19 mouse cellular contexts compared by ENCODE assay signal in the genomic region with DNA sequence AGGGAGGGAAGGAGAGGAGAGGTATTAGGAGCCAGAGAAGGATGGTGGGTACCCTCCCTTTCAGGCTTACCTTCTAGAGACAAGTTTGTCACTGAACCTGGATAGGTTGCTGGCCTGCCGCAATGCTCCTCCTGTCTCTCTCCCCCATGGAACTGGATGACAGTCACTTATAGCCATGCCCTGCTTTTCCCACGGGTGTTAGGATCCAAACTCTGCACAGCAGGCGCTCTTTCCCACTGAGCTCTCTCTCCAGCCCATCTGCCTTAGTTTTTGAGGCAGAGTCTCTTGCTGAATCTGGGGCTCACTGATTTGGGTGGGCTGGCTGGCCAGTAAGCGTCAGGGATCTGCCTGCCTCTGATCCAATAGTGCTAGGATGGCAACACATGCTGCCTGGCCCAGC. TPM values are rescaled to one million over a fixed set of nuclear protein-coding genes. Genes with fewer than 3 reads are reported as not detected.
DNase-seq lines count a peak whose midpoint lies in the region; ATAC-seq lines count a peak whose summit lies in the region.
"Had no signal": no experiment of that assay in that cellular context is flagged by ENCODE, and none has a peak within 500 bp of the region (broad histone marks: within the 10 kb centered on the region; RNA-seq: fewer than 3 reads in every experiment).

No protein-coding gene starts in this region.

- no peak for ATAC-seq in midbrain, embryonic 15.5 days (replicated peaks)
- ATAC-seq: hindbrain, postnatal 0 days; intestine, postnatal 0 days had no signal

- no peaks in the 10 kb centered on the region for H3K36me3 ChIP-seq in midbrain, embryonic 15.5 days (replicated peaks)
- H3K36me3 ChIP-seq: embryonic facial prominence, embryonic 10.5 days; forebrain, embryonic 12.5 days; hindbrain, embryonic 10.5 days; kidney, embryonic 15.5 days; limb, embryonic 15.5 days; liver, embryonic 15.5 days; midbrain, embryonic 10.5 days had no signal

- no peak overlapping the region for H3K9ac ChIP-seq in midbrain, embryonic 15.5 days
- H3K9ac ChIP-seq: forebrain, embryonic 12.5 days; kidney, embryonic 15.5 days; limb, embryonic 15.5 days; liver, embryonic 15.5 days had no signal

- H3K4me1 ChIP-seq in midbrain, embryonic 15.5 days = no peaks in the 10 kb centered on the region
- H3K4me1 ChIP-seq: embryonic facial prominence, embryonic 10.5 days; forebrain, embryonic 12.5 days; hindbrain, embryonic 10.5 days; kidney, embryonic 15.5 days; limb, embryonic 15.5 days; liver, embryonic 15.5 days; midbrain, embryonic 10.5 days had no signal

- H3K4me3 ChIP-seq in midbrain, embryonic 15.5 days = no peak overlapping the region
- H3K4me3 ChIP-seq: embryonic facial prominence, embryonic 10.5 days; forebrain, embryonic 12.5 days; hindbrain, embryonic 10.5 days; kidney, embryonic 15.5 days; limb, embryonic 15.5 days; liver, embryonic 15.5 days; midbrain, embryonic 10.5 days had no signal

- no peak overlapping the region for H3K27ac ChIP-seq in midbrain, embryonic 15.5 days
- H3K27ac ChIP-seq: embryonic facial prominence, embryonic 10.5 days; forebrain, embryonic 12.5 days; hindbrain, embryonic 10.5 days; hindbrain, postnatal 0 days; kidney, embryonic 15.5 days; limb, embryonic 15.5 days; liver, embryonic 15.5 days; macrophage; midbrain, embryonic 10.5 days had no signal

- no peak overlapping the region for H3K4me2 ChIP-seq in midbrain, embryonic 15.5 days
- H3K4me2 ChIP-seq: forebrain, embryonic 12.5 days; kidney, embryonic 15.5 days; limb, embryonic 15.5 days; liver, embryonic 15.5 days had no signal

- H3K9me3 ChIP-seq in midbrain, embryonic 15.5 days = no peaks in the 10 kb centered on the region
- H3K9me3 ChIP-seq: embryonic facial prominence, embryonic 10.5 days; kidney, embryonic 15.5 days; limb, embryonic 15.5 days; liver, embryonic 15.5 days had no signal

- 69% methylated on average over 4 of the region's 4 CpGs for WGBS in midbrain, embryonic 15.5 days

- H3K27me3 ChIP-seq in midbrain, embryonic 15.5 days (replicated peaks) = no peaks in the 10 kb centered on the region
- H3K27me3 ChIP-seq: forebrain, embryonic 12.5 days; kidney, embryonic 15.5 days; limb, embryonic 15.5 days; liver, embryonic 15.5 days had no signal

- peak; percentile 37 for DNase-seq in layer of hippocampus, adult 9-11 months
- no peak for DNase-seq in layer of hippocampus, postnatal 10 days (ENCODE audit: low spot score in 2 of 2)
- peak; percentile 80 for DNase-seq in brain, adult 2 months (ENCODE audit: low read depth, low spot score)
- DNase-seq in cerebellum, adult 11-12 months = peak; percentile 71
- DNase-seq in cerebellum, postnatal 14 days = peak; percentile 39 to 65
- no peak for DNase-seq in kidney, postnatal 14 days
- DNase-seq: adrenal gland, adult 8-10 months; gastrocnemius, postnatal 36 days had no signal

RNA-seq across cellular contexts. Expression of gene Spred2, which starts 23.5 kb away (rescaled TPM):
- total RNA-seq in layer of hippocampus, postnatal 10 days (2021) = 10 to 100 TPM; 79.2 to 82.6 TPM
- 6.1 and 6.2 TPM in 2 replicates for polyA plus RNA-seq in midbrain, embryonic 15.5 days (2015; fragmentation: Nextera tagmentation; extraction: Ambion mirVana)

Comparison
In these comparisons a context has a peak if more than half of its experiments do, and no peak if none do; other contexts are left out.
1. DNase-seq: peak in layer of hippocampus, adult 9-11 months (single experiment), brain, adult 2 months (single experiment), cerebellum, adult 11-12 months (single experiment) and cerebellum, postnatal 14 days (2 of 2); none in layer of hippocampus, postnatal 10 days (0 of 2) and kidney, postnatal 14 days (single experiment).